Mouse (Mus musculus) common myeloid progenitor, adult 5-6 weeks (primary cell): ENCODE measurements around the gene Sash3. TPM values are rescaled to one million over a fixed set of nuclear protein-coding genes. Genes with fewer than 3 reads are reported as not detected.

Experiments
- ATAC-seq: replicated peaks from 2 replicates; pipeline ENCODE4 v1.8.0; 2016; ENCODE audit warnings: low read depth, mild to moderate bottlenecking, moderate TSS enrichment, inconsistent platforms; ENCODE audit not compliant: poor library complexity, severe bottlenecking
- total RNA-seq: library from RNA; stranded (forward); fragments of 200-1000, 187-1606 nt; gene quantifications from 2 replicates; pipeline ENCODE4 v1.2.3, GENCODE M21; 2017

Gene Sash3
- total RNA-seq, 1 experiment from 2014 or later = 103 TPM

DNA sequence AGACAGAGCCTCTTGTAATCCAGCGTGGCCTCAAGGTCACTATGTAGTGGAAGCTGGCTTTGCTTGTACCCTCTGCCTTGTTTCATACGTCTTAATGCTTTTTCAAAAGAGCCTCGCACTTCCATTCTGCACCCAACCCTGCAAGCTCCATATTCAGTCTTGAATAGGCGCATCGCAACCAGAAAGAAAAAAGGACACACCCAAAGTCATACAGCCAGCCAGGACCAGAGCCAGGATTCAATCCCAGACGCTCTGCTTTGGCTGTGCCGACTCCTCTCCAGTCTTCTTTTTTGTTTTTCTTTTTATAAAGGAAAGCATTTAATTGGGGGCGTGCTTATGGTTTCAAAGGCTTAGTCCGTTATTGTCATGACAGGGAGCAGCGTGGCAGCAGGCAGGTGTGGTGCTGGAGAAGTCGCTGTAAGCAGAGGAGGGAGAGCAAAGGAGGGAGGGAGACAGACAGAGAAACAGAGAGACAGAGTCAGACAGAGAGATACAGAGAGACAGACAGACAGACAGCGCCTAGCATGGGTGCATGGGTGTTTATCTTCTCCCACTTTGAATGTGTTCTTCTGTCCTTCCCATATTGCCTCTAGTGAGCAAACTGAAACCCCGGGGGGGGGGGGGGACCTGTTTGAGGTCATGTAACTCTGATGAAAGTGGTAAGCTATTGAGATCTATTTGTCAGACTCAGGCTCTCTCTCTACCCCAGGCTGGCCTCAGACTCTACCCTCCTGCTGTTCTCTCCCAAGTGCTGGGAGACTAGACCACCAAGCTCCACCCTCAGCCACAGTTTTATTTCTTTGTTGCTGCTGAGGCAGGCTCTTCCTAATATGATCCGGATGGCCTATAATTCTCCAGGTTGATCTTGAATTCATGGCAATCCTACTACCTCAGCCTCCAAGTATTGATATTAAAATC, 6.6 kb upstream of the Sash3 start:
- ATAC-seq = no peak

DNA sequence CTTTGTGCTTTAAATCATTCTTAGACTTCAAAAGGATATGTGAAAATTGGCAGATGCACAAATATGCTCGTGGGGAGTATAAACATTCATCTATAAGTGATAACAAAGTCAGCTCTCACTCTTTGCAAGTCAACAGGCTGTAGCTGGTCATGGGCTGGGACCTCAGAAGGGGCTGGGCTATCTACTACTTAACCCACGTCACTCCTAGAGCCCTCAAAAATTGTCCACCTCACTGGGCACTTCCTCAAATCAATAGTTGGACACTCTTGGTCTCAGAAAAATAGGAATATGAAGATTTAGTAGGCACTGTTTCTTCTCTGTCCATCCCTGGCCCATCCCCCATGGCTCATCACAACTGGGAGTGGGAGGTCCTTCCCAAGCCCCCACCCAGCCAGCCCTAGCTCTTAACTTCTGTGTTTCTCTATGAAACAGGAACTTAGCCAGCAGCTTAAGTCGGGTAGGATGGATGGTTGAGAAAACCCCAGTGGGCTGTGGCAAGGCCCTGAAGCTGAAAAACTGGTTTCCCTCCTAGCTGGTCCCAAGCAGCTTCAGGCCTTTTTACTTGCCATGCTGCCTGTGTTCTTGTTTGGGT, 5.9 kb upstream of the Sash3 start:
- ATAC-seq = peak; percentile 27; the same call in 1 of the 2 replicates

DNA sequence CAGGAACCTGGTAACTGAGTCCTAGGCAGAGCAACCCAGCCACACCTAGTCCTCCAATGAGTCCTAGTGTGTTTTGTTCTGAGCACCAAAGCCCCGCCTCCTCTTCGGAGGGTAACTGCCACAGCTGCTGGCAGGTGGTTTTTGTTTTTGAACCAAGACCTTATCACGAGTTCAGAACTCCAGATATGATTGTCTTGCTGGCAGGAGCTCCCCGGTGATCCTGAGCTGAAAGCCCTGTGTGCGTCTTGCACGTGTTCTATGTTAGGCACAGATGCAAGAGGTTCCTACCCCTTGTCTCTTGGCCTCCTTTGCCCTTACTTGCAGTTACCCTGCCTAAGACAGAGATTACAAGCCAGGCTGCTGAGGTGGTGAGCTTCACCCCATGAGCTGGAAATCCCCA, 4.8 kb upstream of the Sash3 start:
- no peak for ATAC-seq

DNA sequence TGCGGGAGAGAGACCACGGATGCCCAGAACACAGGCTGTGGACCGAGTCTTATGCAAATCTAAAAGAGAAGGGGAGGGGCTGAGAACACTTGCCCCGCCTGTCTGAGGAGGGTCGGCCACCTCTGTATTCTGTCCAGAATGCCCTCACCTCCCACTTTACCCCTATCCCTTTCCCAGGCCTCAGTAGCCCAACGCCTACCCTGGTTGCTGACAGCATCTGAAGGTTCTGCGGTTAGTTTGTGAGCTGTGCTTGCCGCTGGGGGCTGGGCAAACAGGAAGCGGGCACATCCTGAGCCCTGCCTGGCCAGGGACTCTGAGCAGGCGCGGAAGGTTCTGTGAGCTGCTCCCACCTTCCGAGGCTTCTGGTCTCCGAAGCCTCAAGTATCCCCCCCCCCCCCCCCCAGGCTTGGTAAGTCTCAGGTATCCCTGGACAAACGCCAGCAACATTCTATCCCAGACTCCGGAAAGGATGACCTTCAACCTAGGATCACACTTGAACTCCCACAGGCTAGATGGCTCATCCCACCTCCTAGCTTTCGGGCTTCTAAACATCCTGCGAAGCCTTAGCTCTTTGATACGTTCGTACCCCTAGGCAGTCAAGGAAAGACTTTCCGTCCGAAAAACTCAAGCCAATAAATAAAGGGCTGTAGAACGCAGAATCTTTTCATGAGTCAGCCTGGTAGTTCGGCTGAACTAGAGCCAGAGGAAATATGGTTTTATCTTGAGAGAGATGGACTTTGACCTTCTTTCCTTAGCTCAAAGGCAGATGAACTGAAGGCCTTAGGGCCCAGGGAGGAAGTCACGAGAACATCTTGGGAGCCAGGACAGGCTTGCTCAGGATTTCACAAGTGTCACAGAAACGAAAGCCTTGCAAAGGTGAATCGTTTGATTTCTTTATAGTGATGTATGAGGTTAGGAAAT, 2.6 kb upstream of the Sash3 start:
- ATAC-seq = peak; percentile 49

DNA sequence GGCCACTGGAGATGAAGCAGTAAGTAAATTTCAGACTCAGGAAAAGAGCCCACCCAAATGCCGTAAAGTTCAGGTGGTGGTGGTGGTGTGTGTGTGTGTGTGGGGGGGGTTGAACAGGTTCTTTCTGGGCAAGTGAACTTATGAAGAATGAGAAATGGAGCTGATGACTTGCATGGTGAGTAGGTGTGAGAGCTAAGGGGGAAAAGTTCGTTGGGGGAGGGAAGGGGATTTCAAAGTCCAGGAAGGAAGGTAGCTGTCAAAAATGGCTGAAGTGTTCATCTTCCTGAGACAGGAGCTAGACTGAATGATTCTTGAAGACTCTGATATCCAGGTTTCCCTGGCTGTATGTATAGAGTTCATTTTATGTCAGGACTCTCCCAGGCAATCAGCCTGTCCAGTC, 990 bp downstream of the Sash3 start:
- ATAC-seq = no peak

DNA sequence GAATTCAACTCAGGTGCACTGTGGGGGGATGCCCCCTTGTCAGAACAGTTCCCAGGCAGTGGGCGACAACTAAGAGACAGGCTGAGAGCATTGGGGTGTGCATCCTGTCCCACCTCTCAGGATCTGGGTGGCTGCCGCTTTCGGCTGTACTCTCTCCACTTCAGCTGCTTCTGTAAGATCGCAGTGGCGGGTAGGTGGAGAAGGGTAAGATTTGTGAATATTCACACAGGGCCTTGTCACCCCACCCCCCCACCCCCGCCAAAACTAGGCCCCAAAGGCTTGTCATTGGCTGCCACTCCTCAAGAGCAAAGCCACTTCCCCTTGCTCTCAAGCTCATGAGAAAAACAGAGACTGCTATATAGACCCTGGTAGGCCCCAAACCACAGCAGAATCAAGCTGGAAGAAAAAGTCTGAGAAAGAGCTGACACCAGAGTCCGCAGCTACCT, 1.5 kb downstream of the Sash3 start:
- peak; percentile 53 for ATAC-seq

DNA sequence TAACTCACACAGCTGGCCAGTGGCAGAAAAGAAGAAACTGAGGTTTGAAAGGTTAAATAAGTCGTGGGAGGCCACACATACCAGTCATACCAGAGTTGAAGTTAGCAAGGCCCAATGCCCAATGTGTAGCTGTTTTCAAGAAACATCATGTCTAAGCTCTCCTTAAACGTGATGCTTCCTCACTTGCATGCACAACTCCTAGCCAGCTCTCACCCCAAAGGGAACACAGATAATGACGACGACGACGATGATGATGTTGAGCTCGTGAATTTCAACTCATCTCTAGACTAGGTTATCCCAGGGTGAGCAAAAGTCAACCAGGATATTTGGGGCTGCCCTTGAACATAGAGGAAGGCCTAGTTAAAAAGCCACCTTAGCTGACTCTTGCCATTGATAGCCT, 5.9 kb downstream of the Sash3 start:
- no peak for ATAC-seq

DNA sequence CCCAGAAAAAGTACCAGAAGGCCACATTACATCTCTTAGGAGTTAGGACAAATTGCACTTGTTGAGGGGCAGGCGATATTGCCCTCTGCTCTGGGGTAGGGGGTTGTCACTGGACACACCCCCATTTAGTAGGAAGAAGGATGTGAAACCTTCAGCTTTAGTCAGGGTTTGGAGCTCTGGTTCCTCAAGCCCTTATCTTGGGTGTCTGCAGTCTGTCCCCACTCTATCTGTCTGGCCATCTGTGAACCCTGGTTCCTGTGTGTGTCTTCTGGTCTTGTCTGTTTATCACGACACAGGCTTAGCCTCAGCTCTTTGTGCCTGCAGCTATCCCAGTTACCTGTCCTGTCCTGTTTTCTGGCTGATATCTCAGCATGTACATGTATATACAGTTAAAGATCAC, 7.2 kb downstream of the Sash3 start:
- ATAC-seq = peak; percentile 97

DNA sequence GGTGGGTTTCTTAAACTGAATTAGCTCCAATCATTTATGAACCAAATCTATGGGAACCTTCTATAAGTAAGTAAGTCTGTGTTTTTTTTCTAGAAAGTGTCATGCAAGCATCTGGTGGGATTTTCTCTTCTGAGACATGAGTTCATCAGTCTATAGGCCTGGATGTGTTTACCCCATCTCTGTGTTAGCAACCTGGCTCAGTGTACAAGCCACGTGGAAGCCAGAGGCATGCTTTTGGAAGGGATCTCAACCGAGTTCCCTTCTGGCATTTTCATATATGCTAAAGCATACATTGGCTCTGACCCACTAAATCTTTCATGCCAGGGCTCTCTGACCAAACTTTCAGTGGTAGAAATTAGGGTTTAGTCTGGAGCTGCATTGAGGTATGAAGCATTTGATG, 7.7 kb downstream of the Sash3 start:
- ATAC-seq = no peak

DNA sequence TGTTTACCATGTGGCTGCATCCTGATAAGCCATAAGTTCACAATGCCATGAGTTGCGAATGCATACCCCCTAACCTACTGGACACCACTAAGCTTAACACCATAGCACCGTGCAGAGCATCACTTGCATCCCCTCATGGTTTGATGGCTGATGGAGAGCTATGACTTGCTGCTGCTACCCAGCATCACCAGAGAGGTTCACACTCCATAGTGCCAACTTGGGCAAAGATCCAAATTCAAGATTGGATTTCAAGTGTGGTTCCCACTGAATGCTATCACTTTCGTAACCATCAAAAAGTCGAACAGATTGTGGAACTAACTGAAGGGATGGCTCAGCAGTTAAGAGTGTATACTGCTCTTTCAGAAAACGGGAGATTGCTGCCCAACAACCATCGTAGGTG, 9.3 kb downstream of the Sash3 start:
- no peak for ATAC-seq

DNA sequence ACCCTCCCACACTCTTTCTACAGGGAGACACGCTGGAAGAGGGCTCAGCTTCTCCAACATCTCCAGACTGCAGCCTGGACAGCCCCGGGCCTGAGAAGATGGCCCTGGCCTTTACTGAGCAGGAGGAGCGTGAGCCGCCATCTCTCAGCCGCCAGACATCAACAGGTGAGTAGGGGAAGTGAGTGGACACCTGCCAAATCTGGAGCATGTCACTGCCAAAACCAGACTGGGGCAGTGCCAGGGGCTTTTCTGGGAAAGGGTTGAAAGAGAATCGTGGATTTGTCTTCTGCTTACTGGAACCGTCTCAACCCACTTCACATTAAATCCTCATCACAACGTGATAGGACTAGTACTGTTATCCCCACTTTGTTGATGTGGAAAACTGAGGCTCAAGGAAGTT, 11.2 kb downstream of the Sash3 start:
- no peak for ATAC-seq

DNA sequence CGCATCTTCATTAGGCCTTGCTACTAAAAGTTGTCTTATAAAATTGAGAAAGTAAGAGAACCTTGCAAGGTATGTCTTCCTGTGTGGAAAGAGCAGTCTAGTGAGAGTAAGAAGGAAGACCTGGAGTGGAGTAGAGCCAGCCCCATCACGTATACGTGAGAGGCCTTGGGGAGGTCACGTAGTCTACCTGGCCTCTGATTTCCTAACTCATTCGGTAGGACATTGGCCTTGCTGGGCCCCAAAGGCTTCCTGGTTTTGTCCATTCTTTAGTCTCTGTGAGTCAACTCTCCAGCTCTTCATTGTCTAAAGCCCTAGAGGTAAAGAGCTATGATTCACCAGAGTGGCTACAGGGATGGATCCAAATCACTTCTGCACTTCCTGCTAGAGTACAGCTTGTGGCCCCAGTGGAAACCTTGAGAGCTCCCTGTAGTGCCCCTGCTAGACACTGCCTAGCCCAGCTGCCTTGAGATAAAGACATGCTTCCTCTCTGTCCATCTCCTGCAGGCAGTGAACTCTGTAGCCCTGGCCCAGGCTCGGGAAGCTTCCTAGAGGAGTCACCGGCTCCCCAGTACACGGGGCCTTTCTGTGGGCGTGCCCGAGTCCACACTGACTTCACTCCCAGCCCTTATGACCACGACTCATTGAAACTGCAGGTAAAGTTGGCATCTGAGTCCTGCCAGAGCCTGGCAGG, 12.1 kb downstream of the Sash3 start:
- no peak for ATAC-seq

DNA sequence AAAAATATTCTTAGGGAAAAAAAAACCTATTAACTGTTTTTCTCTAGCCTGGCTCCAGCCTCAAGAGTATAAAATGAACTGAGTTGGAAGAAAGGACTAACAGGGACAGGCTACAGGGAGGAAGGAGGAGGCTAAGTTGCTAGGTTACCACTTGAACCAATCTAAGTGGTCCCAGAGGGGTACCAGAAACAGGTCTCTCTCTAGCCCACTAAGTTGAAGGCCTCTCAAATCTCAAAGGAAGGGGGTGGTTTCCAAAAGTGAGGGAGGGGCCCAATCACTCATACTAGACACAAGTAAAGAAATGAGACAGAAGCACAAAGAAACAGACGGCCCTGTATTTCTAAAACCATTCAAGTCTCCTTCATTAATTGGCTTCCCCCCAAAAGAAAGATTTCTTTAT, 23.7 kb downstream of the Sash3 start:
- ATAC-seq = no peak

DNA sequence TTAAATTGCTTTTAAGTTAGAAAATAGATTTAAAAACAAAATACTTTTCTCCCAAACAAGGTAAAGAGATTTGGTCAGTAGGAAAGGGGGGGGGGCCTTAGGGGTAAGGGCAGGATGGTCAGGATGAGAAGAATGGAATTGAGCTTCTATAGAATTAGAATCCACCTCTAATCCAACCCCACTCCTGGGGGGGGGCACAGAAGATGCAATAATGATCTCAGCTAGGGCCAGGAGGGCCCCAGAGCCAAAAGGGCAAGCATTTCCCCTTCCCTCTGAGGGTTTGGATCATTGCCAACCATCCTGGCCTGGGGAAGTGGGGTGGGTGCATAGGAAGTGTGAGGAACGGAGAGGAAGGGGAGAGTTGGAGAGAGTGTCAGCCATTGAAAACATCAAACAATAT, 24.1 kb downstream of the Sash3 start:
- no peak for ATAC-seq

DNA sequence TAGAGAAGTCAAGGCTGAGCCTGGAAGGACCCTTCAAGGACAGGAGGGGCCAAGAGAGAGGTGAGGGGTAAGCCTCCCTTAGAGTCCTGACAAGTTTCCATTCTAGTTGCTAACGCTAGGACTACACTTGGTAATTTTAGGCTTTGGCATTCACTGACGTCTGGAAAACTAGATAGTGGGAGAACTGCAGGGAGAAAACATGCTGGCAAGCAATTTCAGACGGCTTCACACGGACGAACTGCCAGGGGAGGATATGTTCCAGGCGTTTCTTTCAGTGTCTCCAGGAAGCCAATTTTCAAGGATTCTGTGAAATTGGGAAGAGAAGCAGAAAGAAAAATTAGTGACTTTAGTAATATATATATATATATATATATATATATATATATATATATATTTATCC, 35.6 kb downstream of the Sash3 start:
- ATAC-seq = no peak

DNA sequence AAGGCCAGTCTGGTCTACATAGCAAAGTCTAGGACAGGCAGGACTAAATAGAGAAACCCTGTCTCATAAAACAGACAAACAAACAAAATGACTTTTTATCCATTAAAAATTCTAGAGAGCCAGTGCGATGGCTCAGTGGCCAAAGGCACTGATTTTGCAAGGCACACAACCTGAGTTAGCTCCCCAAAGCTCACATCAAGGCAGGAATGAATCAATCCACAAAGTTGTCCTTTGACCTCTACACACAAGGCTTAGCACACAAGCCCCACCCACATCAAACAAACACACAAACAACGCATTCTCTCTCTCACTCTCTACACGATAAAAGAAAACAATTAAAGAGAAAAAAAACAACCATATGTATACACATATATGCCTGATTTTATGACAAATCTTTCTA, 38.5 kb downstream of the Sash3 start:
- no peak for ATAC-seq

DNA sequence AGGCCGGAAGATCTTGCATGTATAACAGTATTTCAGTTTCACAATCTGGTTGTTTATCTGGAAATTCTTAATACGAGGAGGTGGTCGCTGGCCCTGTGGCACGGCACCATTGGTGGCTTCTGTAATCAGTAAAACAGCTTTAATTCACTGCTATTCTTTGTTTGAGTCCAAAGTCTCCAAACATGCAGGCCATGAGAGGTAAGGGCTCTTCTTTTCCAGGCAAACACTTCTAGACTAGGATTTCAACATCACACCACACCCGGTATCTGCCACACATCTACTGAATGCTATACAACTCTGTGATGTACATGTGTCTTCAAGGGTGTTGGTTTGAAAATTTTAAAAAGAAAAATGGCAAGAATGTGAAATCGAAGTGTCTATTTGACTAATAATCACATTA, 45.0 kb downstream of the Sash3 start:
- no peak for ATAC-seq

DNA sequence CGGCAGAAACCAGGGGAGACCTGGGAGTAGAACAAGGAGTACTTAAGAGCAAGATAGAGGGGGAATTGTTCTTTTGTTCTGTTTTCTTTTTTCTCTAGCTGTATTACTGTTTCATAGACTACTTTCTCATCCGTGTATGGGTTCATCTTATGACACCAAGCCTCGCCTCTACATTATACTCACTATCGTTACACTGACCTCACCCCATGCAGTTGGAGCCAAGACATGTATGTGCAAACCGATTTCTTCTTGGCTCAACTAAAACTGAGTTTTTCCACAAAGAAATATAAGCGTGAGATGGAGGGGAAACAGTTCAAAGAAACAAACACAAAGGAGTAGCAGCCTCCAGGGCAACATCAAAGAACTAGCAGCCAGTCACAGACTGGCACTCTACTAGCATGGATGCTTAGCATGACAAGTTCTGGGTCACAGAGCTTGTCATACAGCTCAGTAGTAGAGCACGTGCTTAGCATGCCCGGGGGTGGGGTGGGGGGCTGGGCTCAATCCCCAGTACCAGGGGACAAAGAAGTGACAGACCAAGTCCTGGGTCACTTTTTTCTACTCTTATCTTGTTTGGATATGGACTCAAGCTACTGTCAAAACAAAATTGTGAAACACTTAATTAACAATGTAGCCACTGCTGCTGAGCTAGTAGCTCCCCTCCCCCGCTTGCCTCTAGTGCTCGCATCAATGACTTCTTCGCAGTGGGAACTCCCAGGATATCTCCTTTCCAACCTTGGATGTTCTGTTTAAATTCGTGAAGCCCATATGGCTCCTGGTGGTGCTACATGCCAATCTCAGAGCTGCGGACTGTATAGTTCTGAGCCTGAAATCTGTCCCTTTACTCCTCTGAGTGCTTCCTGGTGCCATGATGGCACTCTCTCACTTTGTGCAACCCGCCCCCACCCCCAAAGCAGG, 47.3 kb downstream of the Sash3 start:
- ATAC-seq = no peak

DNA sequence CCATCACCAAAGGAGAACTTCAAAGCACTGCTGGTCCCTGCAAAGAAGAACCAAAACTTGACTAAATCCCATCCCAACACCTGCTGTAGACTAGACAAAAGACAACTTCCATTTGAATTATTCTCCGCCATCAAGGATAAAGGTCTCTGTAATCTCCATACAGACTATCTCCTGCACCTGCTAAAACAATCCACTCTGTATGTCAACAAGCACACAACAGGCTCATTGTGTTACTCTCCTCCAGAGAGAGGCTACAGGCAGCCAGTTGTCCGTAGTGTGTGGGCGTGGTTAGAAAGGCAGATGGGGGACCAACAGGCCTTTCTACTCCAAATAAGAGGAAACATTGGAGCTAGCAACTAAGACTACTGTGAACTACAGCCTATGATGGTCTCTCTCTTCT, 51.6 kb downstream of the Sash3 start:
- ATAC-seq = no peak
